Mouse (Mus musculus): Measurements from ENCODE around the gene Dthd1. TPM values are rescaled to one million over a fixed set of nuclear protein-coding genes. Genes with fewer than 3 reads are reported as not detected.

The Dthd1 gene
- polyA plus RNA-seq, 1 experiment: 0.05 TPM

DNA sequence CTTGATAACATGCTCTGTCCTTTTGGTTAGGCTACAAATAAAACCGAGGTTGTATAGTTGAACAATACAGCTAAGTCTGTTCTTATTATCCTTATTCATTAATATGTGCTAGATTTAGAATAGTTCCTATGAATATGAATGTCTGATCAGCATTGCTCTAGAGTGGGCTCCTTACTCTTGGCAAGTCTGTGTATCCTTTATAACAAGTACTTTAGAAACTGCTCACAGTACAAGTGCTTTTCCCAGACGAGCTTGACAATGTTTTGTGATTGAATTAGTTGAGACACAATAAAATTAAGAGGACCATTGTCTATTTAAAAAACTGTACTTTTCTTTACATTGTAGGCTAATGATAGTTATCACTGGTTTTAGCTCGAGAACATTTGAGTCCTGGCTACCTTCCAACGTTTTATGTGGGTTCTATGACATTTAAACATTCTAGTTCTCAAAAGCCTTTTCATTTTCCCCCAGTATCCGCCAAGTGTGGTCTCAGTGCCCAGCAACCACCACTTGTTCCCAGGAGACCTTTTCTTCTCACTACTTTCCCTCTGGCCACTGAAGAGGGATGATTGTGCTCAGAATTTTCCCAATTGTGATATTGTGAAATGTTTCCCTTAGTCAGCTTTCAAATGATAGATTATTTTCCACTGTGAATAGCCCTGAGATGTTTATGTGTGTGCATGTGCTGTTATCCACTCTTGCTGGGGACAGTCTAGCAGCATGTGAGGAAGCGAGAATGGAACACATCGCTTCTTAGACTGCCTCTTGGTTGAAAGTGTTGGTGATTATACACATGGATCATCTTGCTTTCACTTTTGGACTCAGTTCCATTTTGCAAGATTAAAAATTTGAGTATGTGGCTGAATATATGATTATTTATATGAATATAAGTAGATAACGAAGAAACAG is 7.0 kb downstream of the Dthd1 start:
- Histone ChIP-seq H3K36me3 (ENCODE audit: control insufficient read depth, insufficient read depth, low read length) (no peaks in the 10 kb centered on the region), H3K27ac (ENCODE audit: control insufficient read depth, insufficient read depth, low read length) (no peak overlapping the region), H3K27me3 (ENCODE audit: control insufficient read depth, insufficient read depth, low read length) (no peaks in the 10 kb centered on the region), H3K4me3 (ENCODE audit: control insufficient read depth, insufficient read depth, low read length) (no peak overlapping the region), H3K4me1 (replicated peaks; ENCODE audit: control insufficient read depth, insufficient read depth, low read length) (no peaks in the 10 kb centered on the region)
- 70% methylated on average over 8 of the region's 8 CpGs for WGBS
- TF ChIP-seq POLR2A (IDR thresholded peaks at IDR 0.05; ENCODE audit: control insufficient read depth, extremely low read depth, insufficient read depth, low read length, poor library complexity): no peak
- no peak for TF ChIP-seq CTCF (IDR thresholded peaks at IDR 0.05; ENCODE audit: borderline replicate concordance, control insufficient read depth, extremely low read depth, insufficient read depth, low read length, poor library complexity)
- no peak for DNase-seq

GRCm38 (mm10) chr5:62842955-62843730 is 29.5 kb downstream of the Dthd1 start:
- Histone ChIP-seq H3K27ac (ENCODE audit: control insufficient read depth, insufficient read depth, low read length) (no peak overlapping the region), H3K27me3 (ENCODE audit: control insufficient read depth, insufficient read depth, low read length) (no peaks in the 10 kb centered on the region), H3K4me1 (replicated peaks; ENCODE audit: control insufficient read depth, insufficient read depth, low read length) (no peaks in the 10 kb centered on the region), H3K36me3 (ENCODE audit: control insufficient read depth, insufficient read depth, low read length) (no peaks in the 10 kb centered on the region), H3K4me3 (ENCODE audit: control insufficient read depth, insufficient read depth, low read length) (no peak overlapping the region)
- 93% methylated on average over 3 of the region's 3 CpGs for WGBS
- DNase-seq: no peak
- TF ChIP-seq POLR2A (IDR thresholded peaks at IDR 0.05; ENCODE audit: control insufficient read depth, extremely low read depth, insufficient read depth, low read length, poor library complexity): no peak
- TF ChIP-seq CTCF (IDR thresholded peaks at IDR 0.05; ENCODE audit: borderline replicate concordance, control insufficient read depth, extremely low read depth, insufficient read depth, low read length, poor library complexity): no peak

- H3K27me3 ChIP-seq (ENCODE audit: control insufficient read depth, insufficient read depth, low read length): no peaks in the 10 kb centered on the region
- TF ChIP-seq POLR2A (IDR thresholded peaks at IDR 0.05; ENCODE audit: control insufficient read depth, extremely low read depth, insufficient read depth, low read length, poor library complexity) (no peak), CTCF (IDR thresholded peaks at IDR 0.05; ENCODE audit: borderline replicate concordance, control insufficient read depth, extremely low read depth, insufficient read depth, low read length, poor library complexity) (no peak)
- H3K4me1 ChIP-seq (replicated peaks; ENCODE audit: control insufficient read depth, insufficient read depth, low read length): no peaks in the 10 kb centered on the region
- H3K36me3 ChIP-seq (ENCODE audit: control insufficient read depth, insufficient read depth, low read length): no peaks in the 10 kb centered on the region
- H3K27ac ChIP-seq (ENCODE audit: control insufficient read depth, insufficient read depth, low read length): no peak overlapping the region
- H3K4me3 ChIP-seq (ENCODE audit: control insufficient read depth, insufficient read depth, low read length): no peak overlapping the region
- 69% methylated on average over 6 of the region's 6 CpGs for WGBS
- no peak for DNase-seq
These were observed 33.0 kb downstream of the Dthd1 start for GRCm38 (mm10) chr5:62846571-62847131.

- Histone ChIP-seq H3K4me3 (ENCODE audit: control insufficient read depth, insufficient read depth, low read length) (no peak overlapping the region), H3K4me1 (replicated peaks; ENCODE audit: control insufficient read depth, insufficient read depth, low read length) (peaks cover 3% of the 10 kb centered on the region), H3K27me3 (ENCODE audit: control insufficient read depth, insufficient read depth, low read length) (no peaks in the 10 kb centered on the region), H3K27ac (ENCODE audit: control insufficient read depth, insufficient read depth, low read length) (no peak overlapping the region), H3K36me3 (ENCODE audit: control insufficient read depth, insufficient read depth, low read length) (no peaks in the 10 kb centered on the region)
- no peak for DNase-seq
- no peak for TF ChIP-seq CTCF (IDR thresholded peaks at IDR 0.05; ENCODE audit: borderline replicate concordance, control insufficient read depth, extremely low read depth, insufficient read depth, low read length, poor library complexity)
- TF ChIP-seq POLR2A (IDR thresholded peaks at IDR 0.05; ENCODE audit: control insufficient read depth, extremely low read depth, insufficient read depth, low read length, poor library complexity): no peak
- WGBS: 91% methylated on average over 2 of the region's 2 CpGs
These were observed 37.7 kb downstream of the Dthd1 start for GRCm38 (mm10) chr5:62851337-62851736.

DNA sequence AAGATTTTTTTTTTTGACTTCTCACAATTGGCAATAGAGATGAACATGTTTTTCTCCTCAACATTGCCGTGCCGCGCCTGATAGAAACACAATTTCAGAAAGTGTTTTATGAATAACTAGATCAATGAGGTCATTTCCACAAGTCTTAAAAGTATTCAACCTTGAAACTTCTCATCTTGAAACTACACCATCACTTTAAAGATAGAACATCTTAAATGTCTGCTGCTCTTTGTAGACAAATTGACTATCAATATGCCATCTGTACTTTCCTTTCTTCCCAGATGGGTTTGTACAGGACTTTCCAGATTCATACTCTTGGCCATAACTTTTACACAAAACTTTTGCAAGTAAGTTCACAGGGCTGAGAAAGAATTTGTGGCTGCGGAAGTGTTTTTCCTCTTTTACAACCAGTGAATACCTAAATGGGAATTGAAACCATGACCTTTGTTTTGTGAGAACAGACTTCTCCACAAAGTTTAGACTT is 40.8 kb downstream of the Dthd1 start:
- no peak overlapping the region for H3K27ac ChIP-seq (ENCODE audit: control insufficient read depth, insufficient read depth, low read length)
- 89% methylated on average over 4 of the region's 4 CpGs for WGBS
- no peak overlapping the region for H3K4me3 ChIP-seq (ENCODE audit: control insufficient read depth, insufficient read depth, low read length)
- no peak for TF ChIP-seq CTCF (IDR thresholded peaks at IDR 0.05; ENCODE audit: borderline replicate concordance, control insufficient read depth, extremely low read depth, insufficient read depth, low read length, poor library complexity)
- no peak for TF ChIP-seq POLR2A (IDR thresholded peaks at IDR 0.05; ENCODE audit: control insufficient read depth, extremely low read depth, insufficient read depth, low read length, poor library complexity)
- peaks cover 3% of the 10 kb centered on the region for H3K4me1 ChIP-seq (replicated peaks; ENCODE audit: control insufficient read depth, insufficient read depth, low read length)
- H3K36me3 ChIP-seq (ENCODE audit: control insufficient read depth, insufficient read depth, low read length): no peaks in the 10 kb centered on the region
- no peaks in the 10 kb centered on the region for H3K27me3 ChIP-seq (ENCODE audit: control insufficient read depth, insufficient read depth, low read length)
- no peak for DNase-seq

GRCm38 (mm10) chr5:62857502-62857901 is 43.9 kb downstream of the Dthd1 start:
- Histone ChIP-seq H3K4me3 (ENCODE audit: control insufficient read depth, insufficient read depth, low read length) (no peak overlapping the region), H3K36me3 (ENCODE audit: control insufficient read depth, insufficient read depth, low read length) (no peaks in the 10 kb centered on the region), H3K27me3 (ENCODE audit: control insufficient read depth, insufficient read depth, low read length) (no peaks in the 10 kb centered on the region), H3K27ac (ENCODE audit: control insufficient read depth, insufficient read depth, low read length) (peak overlapping the region; percentile 51; the same call in 1 of the 2 replicates), H3K4me1 (replicated peaks; ENCODE audit: control insufficient read depth, insufficient read depth, low read length) (peaks cover 3% of the 10 kb centered on the region)
- 88% methylated on average over 1 of the region's 1 CpGs for WGBS
- TF ChIP-seq CTCF (IDR thresholded peaks at IDR 0.05; ENCODE audit: borderline replicate concordance, control insufficient read depth, extremely low read depth, insufficient read depth, low read length, poor library complexity) (no peak), POLR2A (IDR thresholded peaks at IDR 0.05; ENCODE audit: control insufficient read depth, extremely low read depth, insufficient read depth, low read length, poor library complexity) (no peak)
- DNase-seq: no peak

Measured in thymus, adult 2 months (tissue).